Mouse (Mus musculus): ENCODE results near the gene Tmem216. TPM values are rescaled to one million over a fixed set of nuclear protein-coding genes. Genes with fewer than 3 reads are reported as not detected.
"Not testable (repeated sequence)": the region's sequence is repeated elsewhere in the genome, so short reads cannot be mapped to it uniquely, and the experiment has no call there.

Gene Tmem216
- polyA plus RNA-seq, 1 experiment from 2014 or later, result 60.0 TPM

- not testable (repeated sequence) for H3K9me3 ChIP-seq (ENCODE audit: control insufficient read depth, low read length); DNase-seq; H3K27ac ChIP-seq (replicated peaks; ENCODE audit: low read depth, low read length); H3K4me2 ChIP-seq (ENCODE audit: low read length); H3K27me3 ChIP-seq (ENCODE audit: control insufficient read depth, insufficient read depth, low read length); H3K9ac ChIP-seq (replicated peaks; ENCODE audit: low read length); H3K4me3 ChIP-seq (replicated peaks; ENCODE audit: low read depth, low read length); ATAC-seq (ENCODE audit: low FRiP score, low TSS enrichment)
- Histone ChIP-seq H3K4me1 (ENCODE audit: control insufficient read depth, insufficient read depth, low read length) (peaks cover 18% of the 10 kb centered on the region), H3K36me3 (ENCODE audit: control insufficient read depth, insufficient read depth, low read length) (peaks cover 12% of the 10 kb centered on the region)
- WGBS, result 77% methylated on average over 4 of the region's 4 CpGs
Measured at GRCm38 (mm10) chr19:10557837-10558375, 1.9 kb upstream of the Tmem216 start.

- 80% methylated on average over 2 of the region's 2 CpGs for WGBS
- Histone ChIP-seq H3K27ac (replicated peaks; ENCODE audit: low read depth, low read length) (no peak overlapping the region), H3K4me2 (ENCODE audit: low read length) (no peak overlapping the region), H3K4me1 (ENCODE audit: control insufficient read depth, insufficient read depth, low read length) (peaks cover 18% of the 10 kb centered on the region), H3K36me3 (ENCODE audit: control insufficient read depth, insufficient read depth, low read length) (peaks cover 16% of the 10 kb centered on the region), H3K27me3 (ENCODE audit: control insufficient read depth, insufficient read depth, low read length) (no peaks in the 10 kb centered on the region), H3K9me3 (ENCODE audit: control insufficient read depth, low read length) (no peaks in the 10 kb centered on the region), H3K4me3 (replicated peaks; ENCODE audit: low read depth, low read length) (no peak overlapping the region), H3K9ac (replicated peaks; ENCODE audit: low read length) (no peak overlapping the region)
- DNase-seq, result no peak
- ATAC-seq (ENCODE audit: low FRiP score, low TSS enrichment), result no peak
Measured at GRCm38 (mm10) chr19:10557430-10557829, 1.4 kb upstream of the Tmem216 start.

- WGBS, result 74% methylated on average over 2 of the region's 2 CpGs
Measured at GRCm38 (mm10) chr19:10557001-10557400, 963 bp upstream of the Tmem216 start.

GRCm38 (mm10) chr19:10539454-10539853 is 16.6 kb downstream of the Tmem216 start:
- 97% methylated on average over 5 of the region's 5 CpGs for WGBS
- H3K9me3 ChIP-seq (ENCODE audit: control insufficient read depth, low read length), result no peaks in the 10 kb centered on the region
- peaks cover 93% of the 10 kb centered on the region for H3K36me3 ChIP-seq (ENCODE audit: control insufficient read depth, insufficient read depth, low read length)
- no peak for DNase-seq
- H3K4me2 ChIP-seq (ENCODE audit: low read length), result no peak overlapping the region
- no peak overlapping the region for H3K27ac ChIP-seq (replicated peaks; ENCODE audit: low read depth, low read length)
- no peak for ATAC-seq (ENCODE audit: low FRiP score, low TSS enrichment)
- no peaks in the 10 kb centered on the region for H3K27me3 ChIP-seq (ENCODE audit: control insufficient read depth, insufficient read depth, low read length)
- no peaks in the 10 kb centered on the region for H3K4me1 ChIP-seq (ENCODE audit: control insufficient read depth, insufficient read depth, low read length)
- no peak overlapping the region for H3K4me3 ChIP-seq (replicated peaks; ENCODE audit: low read depth, low read length)
- H3K9ac ChIP-seq (replicated peaks; ENCODE audit: low read length), result no peak overlapping the region

More at GRCm38 (mm10) chr19:10557001-10557400, 963 bp upstream of the Tmem216 start:
- Histone ChIP-seq H3K9ac (replicated peaks; ENCODE audit: low read length) (no peak overlapping the region), H3K27ac (replicated peaks; ENCODE audit: low read depth, low read length) (no peak overlapping the region), H3K27me3 (ENCODE audit: control insufficient read depth, insufficient read depth, low read length) (no peaks in the 10 kb centered on the region), H3K9me3 (ENCODE audit: control insufficient read depth, low read length) (no peaks in the 10 kb centered on the region), H3K4me3 (replicated peaks; ENCODE audit: low read depth, low read length) (no peak overlapping the region; the same call in 1 of the 2 replicates), H3K36me3 (ENCODE audit: control insufficient read depth, insufficient read depth, low read length) (peaks cover 20% of the 10 kb centered on the region), H3K4me1 (ENCODE audit: control insufficient read depth, insufficient read depth, low read length) (peaks cover 18% of the 10 kb centered on the region), H3K4me2 (ENCODE audit: low read length) (peak overlapping the region; percentile 62; the same call in 1 of the 2 replicates)
- ATAC-seq (ENCODE audit: low FRiP score, low TSS enrichment), result no peak
- no peak for DNase-seq

- DNase-seq, result no peak
- Histone ChIP-seq H3K9me3 (ENCODE audit: control insufficient read depth, low read length) (no peaks in the 10 kb centered on the region), H3K4me1 (ENCODE audit: control insufficient read depth, insufficient read depth, low read length) (peaks cover 13% of the 10 kb centered on the region), H3K4me2 (ENCODE audit: low read length) (no peak overlapping the region), H3K27ac (replicated peaks; ENCODE audit: low read depth, low read length) (no peak overlapping the region), H3K4me3 (replicated peaks; ENCODE audit: low read depth, low read length) (no peak overlapping the region), H3K36me3 (ENCODE audit: control insufficient read depth, insufficient read depth, low read length) (peaks cover 56% of the 10 kb centered on the region), H3K9ac (replicated peaks; ENCODE audit: low read length) (no peak overlapping the region), H3K27me3 (ENCODE audit: control insufficient read depth, insufficient read depth, low read length) (no peaks in the 10 kb centered on the region)
- ATAC-seq (ENCODE audit: low FRiP score, low TSS enrichment), result no peak
- 100% methylated on average over 1 of the region's 1 CpGs for WGBS
Measured at GRCm38 (mm10) chr19:10530082-10530481, 26.0 kb downstream of the Tmem216 start.

GRCm38 (mm10) chr19:10525910-10526309 is 30.1 kb downstream of the Tmem216 start, which contains the start of gene Sdhaf2:
Sdhaf2 (minus strand) TSS chr19:10526142.
- Histone ChIP-seq H3K4me2 (ENCODE audit: low read length) (peak within 1 kb of the TSS; percentile 75), H3K36me3 (ENCODE audit: control insufficient read depth, insufficient read depth, low read length) (peaks cover 19% of the 10 kb centered on the region), H3K4me3 (replicated peaks; ENCODE audit: low read depth, low read length) (peak within 1 kb of the TSS; percentile 96), H3K9me3 (ENCODE audit: control insufficient read depth, low read length) (no peaks in the 10 kb centered on the region), H3K9ac (replicated peaks; ENCODE audit: low read length) (peak within 1 kb of the TSS; percentile 94), H3K4me1 (ENCODE audit: control insufficient read depth, insufficient read depth, low read length) (peaks cover 17% of the 10 kb centered on the region), H3K27ac (replicated peaks; ENCODE audit: low read depth, low read length) (peak within 1 kb of the TSS; percentile 94), H3K27me3 (ENCODE audit: control insufficient read depth, insufficient read depth, low read length) (no peaks in the 10 kb centered on the region)
- 0% methylated on average over 11 of the region's 11 CpGs for WGBS
- no peak for ATAC-seq (ENCODE audit: low FRiP score, low TSS enrichment)
- DNase-seq, result peak; percentile 87

- DNase-seq (peak; percentile 96), ATAC-seq (ENCODE audit: low FRiP score, low TSS enrichment) (peak; percentile 92)
- no peaks in the 10 kb centered on the region for H3K9me3 ChIP-seq (ENCODE audit: control insufficient read depth, low read length)
- peak within 1 kb of the TSS; percentile 94 for H3K27ac ChIP-seq (replicated peaks; ENCODE audit: low read depth, low read length)
- H3K4me3 ChIP-seq (replicated peaks; ENCODE audit: low read depth, low read length), result peak within 1 kb of the TSS; percentile 96
- no peaks in the 10 kb centered on the region for H3K27me3 ChIP-seq (ENCODE audit: control insufficient read depth, insufficient read depth, low read length)
- under 1% methylated on average over 86 of the region's 93 CpGs for WGBS
- peaks cover 13% of the 10 kb centered on the region for H3K36me3 ChIP-seq (ENCODE audit: control insufficient read depth, insufficient read depth, low read length)
- peak within 1 kb of the TSS; percentile 75 for H3K4me2 ChIP-seq (ENCODE audit: low read length)
- H3K4me1 ChIP-seq (ENCODE audit: control insufficient read depth, insufficient read depth, low read length), result peaks cover 17% of the 10 kb centered on the region
- peak within 1 kb of the TSS; percentile 94 for H3K9ac ChIP-seq (replicated peaks; ENCODE audit: low read length)
Measured at GRCm38 (mm10) chr19:10525106-10525901, 30.7 kb downstream of the Tmem216 start, which contains the start of gene Cpsf7. Cpsf7 (plus strand) TSS chr19:10525266.

GRCm38 (mm10) chr19:10524784-10525105 is 31.3 kb downstream of the Tmem216 start:
- H3K9me3 ChIP-seq (ENCODE audit: control insufficient read depth, low read length), result no peaks in the 10 kb centered on the region
- ATAC-seq (ENCODE audit: low FRiP score, low TSS enrichment) (no peak), DNase-seq (no peak)
- H3K36me3 ChIP-seq (ENCODE audit: control insufficient read depth, insufficient read depth, low read length), result peaks cover 10% of the 10 kb centered on the region
- no peaks in the 10 kb centered on the region for H3K27me3 ChIP-seq (ENCODE audit: control insufficient read depth, insufficient read depth, low read length)
- under 1% methylated on average over 19 of the region's 19 CpGs for WGBS
- peak overlapping the region; percentile 94 for H3K9ac ChIP-seq (replicated peaks; ENCODE audit: low read length)
- peak overlapping the region; percentile 94 for H3K27ac ChIP-seq (replicated peaks; ENCODE audit: low read depth, low read length)
- H3K4me2 ChIP-seq (ENCODE audit: low read length), result peak overlapping the region; percentile 75
- peaks cover 17% of the 10 kb centered on the region for H3K4me1 ChIP-seq (ENCODE audit: control insufficient read depth, insufficient read depth, low read length)
- peak overlapping the region; percentile 96 for H3K4me3 ChIP-seq (replicated peaks; ENCODE audit: low read depth, low read length)

All from midbrain, embryonic 14.5 days (tissue).